Mouse (Mus musculus): Measurements from ENCODE around the gene Gna15.

- TF ChIP-seq CTCF (IDR thresholded peaks at IDR 0.05; ENCODE audit: low read depth) (peak; percentile 83), EP300 (IDR thresholded peaks at IDR 0.05; ENCODE audit: low read depth) (no peak)
Observed at GRCm38 (mm10) chr10:81518546-81518945, 5.5 kb downstream of the Gna15 start.

Data from liver, postnatal 0 days (tissue).